Mouse (Mus musculus): ENCODE measurements around the gene Olig1. TPM values are rescaled to one million over a fixed set of nuclear protein-coding genes. Genes with fewer than 3 reads are reported as not detected.
"Not testable (repeated sequence)": the region's sequence is repeated elsewhere in the genome, so short reads cannot be mapped to it uniquely, and the experiment has no call there.

Gene Olig1
- polyA plus RNA-seq, 1 experiment from 2014 or later = not detected

- 19% methylated on average over 11 of the region's 11 CpGs for WGBS
- no peaks in the 10 kb centered on the region for H3K36me3 ChIP-seq (ENCODE audit: control insufficient read depth, insufficient read depth, low read length)
- H3K27ac ChIP-seq (ENCODE audit: low read length) = no peak overlapping the region
- no peak overlapping the region for H3K4me3 ChIP-seq (ENCODE audit: low read length)
- H3K9me3 ChIP-seq (ENCODE audit: control insufficient read depth, low read length) = no peaks in the 10 kb centered on the region
- ATAC-seq (ENCODE audit: low read depth) = no peak
- H3K4me1 ChIP-seq (replicated peaks; ENCODE audit: control insufficient read depth, insufficient read depth, low read length) = no peaks in the 10 kb centered on the region
- H3K4me2 ChIP-seq (ENCODE audit: low read depth, low read length) = no peak overlapping the region
- H3K27me3 ChIP-seq (ENCODE audit: control insufficient read depth, insufficient read depth, low read depth, low read length) = peaks cover 72% of the 10 kb centered on the region
- no peak overlapping the region for H3K9ac ChIP-seq (ENCODE audit: low read length)
Observed at GRCm38 (mm10) chr16:91233241-91233944, 36.2 kb upstream of the Olig1 start.

DNA sequence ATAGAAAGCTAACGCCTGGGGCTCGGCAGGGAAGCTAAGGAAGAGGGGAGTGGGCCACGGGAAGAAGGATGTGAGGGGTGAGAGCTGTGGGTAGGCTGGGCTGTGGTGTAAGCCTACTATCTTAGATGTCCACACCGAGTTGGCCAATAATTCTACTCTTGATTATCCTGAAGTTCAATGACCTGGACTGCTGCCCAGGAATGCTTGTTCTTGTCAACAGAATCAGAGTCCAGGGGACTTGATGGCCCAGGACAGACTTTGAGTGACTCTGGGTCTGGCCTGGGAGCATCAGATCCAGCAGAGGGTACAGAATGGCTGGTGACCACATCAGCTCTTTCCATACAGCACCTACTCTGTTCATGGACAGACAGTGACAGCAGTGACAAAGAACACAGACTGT, 30.5 kb upstream of the Olig1 start:
- no peak for ATAC-seq (ENCODE audit: low read depth)
- H3K4me2 ChIP-seq (ENCODE audit: low read depth, low read length) = no peak overlapping the region
- H3K27ac ChIP-seq (ENCODE audit: low read length) = no peak overlapping the region
- H3K4me1 ChIP-seq (replicated peaks; ENCODE audit: control insufficient read depth, insufficient read depth, low read length) = no peaks in the 10 kb centered on the region
- H3K4me3 ChIP-seq (ENCODE audit: low read length) = no peak overlapping the region
- H3K27me3 ChIP-seq (ENCODE audit: control insufficient read depth, insufficient read depth, low read depth, low read length) = peaks cover 22% of the 10 kb centered on the region
- 39% methylated on average over 4 of the region's 4 CpGs for WGBS
- H3K36me3 ChIP-seq (ENCODE audit: control insufficient read depth, insufficient read depth, low read length) = no peaks in the 10 kb centered on the region
- no peak overlapping the region for H3K9ac ChIP-seq (ENCODE audit: low read length)
- no peaks in the 10 kb centered on the region for H3K9me3 ChIP-seq (ENCODE audit: control insufficient read depth, low read length)

- H3K27me3 ChIP-seq (ENCODE audit: control insufficient read depth, insufficient read depth, low read depth, low read length) = peaks cover 3% of the 10 kb centered on the region; the same call in 1 of the 2 replicates
- WGBS = 56% methylated on average over 9 of the region's 9 CpGs
Observed at GRCm38 (mm10) chr16:91246292-91246691, 23.3 kb upstream of the Olig1 start.

DNA sequence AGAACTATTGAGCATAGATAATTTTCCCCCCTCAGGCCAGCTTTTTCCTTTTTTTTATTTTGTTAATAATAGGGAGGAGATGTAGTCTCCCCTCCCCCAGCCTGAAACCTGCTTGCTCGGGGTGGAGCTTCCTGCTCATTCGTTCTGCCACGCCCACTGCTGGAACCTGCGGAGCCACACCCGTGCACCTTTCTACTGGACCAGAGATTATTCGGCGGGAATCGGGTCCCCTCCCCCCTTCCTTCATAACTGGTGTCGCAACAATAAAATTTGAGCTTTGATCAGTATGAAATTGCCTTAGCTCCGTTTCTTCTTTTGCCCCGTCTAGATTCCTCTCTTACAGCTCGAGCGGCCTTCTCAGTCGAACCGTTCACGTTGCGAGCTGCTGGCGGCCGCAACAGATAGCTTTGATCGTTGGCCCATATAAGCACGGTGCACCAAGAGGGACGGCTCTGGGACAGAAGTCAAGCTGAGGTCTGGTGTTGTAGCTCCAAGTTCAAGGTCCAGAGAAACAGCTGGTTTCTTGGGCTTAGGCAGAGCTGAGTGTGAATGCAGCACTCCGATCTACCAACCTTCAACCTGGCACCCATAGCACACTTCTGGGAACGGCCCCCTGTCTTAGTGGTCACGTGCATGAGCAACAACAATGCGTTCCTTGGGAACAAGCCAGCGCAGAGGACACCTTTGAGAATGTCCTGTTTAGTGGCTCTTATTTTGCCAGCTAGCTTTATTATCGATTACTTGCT, 14.0 kb upstream of the Olig1 start:
- not testable (repeated sequence) for ATAC-seq (ENCODE audit: low read depth); H3K4me3 ChIP-seq (ENCODE audit: low read length); H3K4me1 ChIP-seq (replicated peaks; ENCODE audit: control insufficient read depth, insufficient read depth, low read length); H3K36me3 ChIP-seq (ENCODE audit: control insufficient read depth, insufficient read depth, low read length); H3K9ac ChIP-seq (ENCODE audit: low read length); H3K9me3 ChIP-seq (ENCODE audit: control insufficient read depth, low read length); H3K4me2 ChIP-seq (ENCODE audit: low read depth, low read length); H3K27ac ChIP-seq (ENCODE audit: low read length)
- peaks cover 24% of the 10 kb centered on the region for H3K27me3 ChIP-seq (ENCODE audit: control insufficient read depth, insufficient read depth, low read depth, low read length)
- WGBS = 9% methylated on average over 18 of the region's 28 CpGs

More at GRCm38 (mm10) chr16:91246292-91246691, 23.3 kb upstream of the Olig1 start:
- H3K27ac ChIP-seq (ENCODE audit: low read length) = no peak overlapping the region
- H3K4me1 ChIP-seq (replicated peaks; ENCODE audit: control insufficient read depth, insufficient read depth, low read length) = no peaks in the 10 kb centered on the region
- H3K4me3 ChIP-seq (ENCODE audit: low read length) = no peak overlapping the region
- ATAC-seq (ENCODE audit: low read depth) = no peak
- H3K4me2 ChIP-seq (ENCODE audit: low read depth, low read length) = no peak overlapping the region
- no peaks in the 10 kb centered on the region for H3K36me3 ChIP-seq (ENCODE audit: control insufficient read depth, insufficient read depth, low read length)
- H3K9ac ChIP-seq (ENCODE audit: low read length) = no peak overlapping the region
- H3K9me3 ChIP-seq (ENCODE audit: control insufficient read depth, low read length) = no peaks in the 10 kb centered on the region

- no peak overlapping the region for H3K9ac ChIP-seq (ENCODE audit: low read length)
- peaks cover 26% of the 10 kb centered on the region for H3K27me3 ChIP-seq (ENCODE audit: control insufficient read depth, insufficient read depth, low read depth, low read length)
- ATAC-seq (ENCODE audit: low read depth) = no peak
- no peaks in the 10 kb centered on the region for H3K36me3 ChIP-seq (ENCODE audit: control insufficient read depth, insufficient read depth, low read length)
- H3K4me1 ChIP-seq (replicated peaks; ENCODE audit: control insufficient read depth, insufficient read depth, low read length) = no peaks in the 10 kb centered on the region
- H3K4me2 ChIP-seq (ENCODE audit: low read depth, low read length) = no peak overlapping the region
- no peak overlapping the region for H3K4me3 ChIP-seq (ENCODE audit: low read length)
- 42% methylated on average over 3 of the region's 3 CpGs for WGBS
- no peak overlapping the region for H3K27ac ChIP-seq (ENCODE audit: low read length)
- H3K9me3 ChIP-seq (ENCODE audit: control insufficient read depth, low read length) = no peaks in the 10 kb centered on the region
Observed at GRCm38 (mm10) chr16:91258956-91259355, 10.6 kb upstream of the Olig1 start.

DNA sequence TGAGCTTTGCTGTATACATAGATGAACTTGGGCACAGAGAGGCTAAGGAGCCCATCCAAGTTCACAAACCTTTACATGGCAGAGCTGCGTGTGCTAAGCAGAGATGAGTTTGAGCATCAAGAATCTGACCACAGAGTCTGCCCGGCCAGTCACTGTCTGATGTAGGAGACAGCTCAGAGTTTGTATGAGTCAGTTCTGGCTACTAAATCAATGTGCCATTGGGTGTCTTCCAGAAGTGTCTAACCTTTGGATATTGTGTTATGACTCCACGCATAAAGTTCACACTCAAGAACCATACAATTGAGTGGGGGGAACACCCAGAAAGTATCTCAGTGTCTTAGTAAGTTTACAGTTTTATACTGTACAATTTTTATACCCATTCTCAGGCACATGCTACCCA, 8.7 kb upstream of the Olig1 start:
- WGBS = 83% methylated on average over 3 of the region's 3 CpGs
- no peaks in the 10 kb centered on the region for H3K9me3 ChIP-seq (ENCODE audit: control insufficient read depth, low read length)
- H3K27me3 ChIP-seq (ENCODE audit: control insufficient read depth, insufficient read depth, low read depth, low read length) = peaks cover 24% of the 10 kb centered on the region

DNA sequence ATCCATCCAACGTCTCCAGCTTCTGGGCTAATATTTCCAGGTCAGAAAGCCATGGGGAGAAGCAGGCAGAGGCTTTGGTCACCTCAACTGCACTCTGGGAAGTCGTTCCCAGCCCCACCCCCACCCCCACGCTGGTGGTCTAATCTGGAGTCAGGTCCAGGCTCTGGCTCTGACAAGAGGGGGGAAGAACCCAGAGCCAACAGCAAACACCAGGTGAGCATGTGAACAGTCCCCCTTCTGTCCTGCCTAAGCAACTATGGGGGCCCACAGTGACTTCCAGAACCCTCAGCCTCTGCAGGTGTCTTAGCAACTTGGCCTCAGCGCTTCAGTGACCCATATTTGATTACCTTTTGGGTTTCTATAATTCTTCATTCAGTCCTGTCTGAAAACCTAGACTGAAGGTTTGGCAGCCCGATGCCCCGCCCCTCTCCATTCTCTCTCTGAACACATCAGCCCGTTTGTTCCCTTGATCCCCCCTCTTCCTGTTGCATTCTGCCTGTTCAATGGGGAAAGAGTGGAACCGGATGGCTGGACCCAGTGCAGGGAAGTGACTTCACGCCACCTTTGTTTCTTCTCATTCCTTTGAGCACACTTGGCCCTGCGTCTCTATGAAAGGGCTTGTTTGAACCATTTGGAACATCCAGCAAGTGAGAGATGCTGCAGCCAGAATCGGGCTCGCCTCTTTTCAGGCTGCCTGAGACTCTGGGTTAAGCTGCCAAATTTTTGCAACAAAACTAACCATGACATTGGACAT, 6.9 kb upstream of the Olig1 start:
- H3K36me3 ChIP-seq (ENCODE audit: control insufficient read depth, insufficient read depth, low read length) = no peaks in the 10 kb centered on the region
- no peak for ATAC-seq (ENCODE audit: low read depth)
- H3K4me1 ChIP-seq (replicated peaks; ENCODE audit: control insufficient read depth, insufficient read depth, low read length) = no peaks in the 10 kb centered on the region
- no peak overlapping the region for H3K4me2 ChIP-seq (ENCODE audit: low read depth, low read length)
- H3K9ac ChIP-seq (ENCODE audit: low read length) = no peak overlapping the region
- H3K4me3 ChIP-seq (ENCODE audit: low read length) = no peak overlapping the region
- no peaks in the 10 kb centered on the region for H3K9me3 ChIP-seq (ENCODE audit: control insufficient read depth, low read length)
- H3K27me3 ChIP-seq (ENCODE audit: control insufficient read depth, insufficient read depth, low read depth, low read length) = peaks cover 23% of the 10 kb centered on the region
- no peak overlapping the region for H3K27ac ChIP-seq (ENCODE audit: low read length)
- WGBS = 37% methylated on average over 12 of the region's 12 CpGs

More for the DNA sequence above, 8.7 kb upstream of the Olig1 start:
- Histone ChIP-seq H3K4me2 (ENCODE audit: low read depth, low read length) (no peak overlapping the region), H3K36me3 (ENCODE audit: control insufficient read depth, insufficient read depth, low read length) (no peaks in the 10 kb centered on the region), H3K4me3 (ENCODE audit: low read length) (no peak overlapping the region), H3K4me1 (replicated peaks; ENCODE audit: control insufficient read depth, insufficient read depth, low read length) (no peaks in the 10 kb centered on the region), H3K27ac (ENCODE audit: low read length) (no peak overlapping the region), H3K9ac (ENCODE audit: low read length) (no peak overlapping the region)
- no peak for ATAC-seq (ENCODE audit: low read depth)

DNA sequence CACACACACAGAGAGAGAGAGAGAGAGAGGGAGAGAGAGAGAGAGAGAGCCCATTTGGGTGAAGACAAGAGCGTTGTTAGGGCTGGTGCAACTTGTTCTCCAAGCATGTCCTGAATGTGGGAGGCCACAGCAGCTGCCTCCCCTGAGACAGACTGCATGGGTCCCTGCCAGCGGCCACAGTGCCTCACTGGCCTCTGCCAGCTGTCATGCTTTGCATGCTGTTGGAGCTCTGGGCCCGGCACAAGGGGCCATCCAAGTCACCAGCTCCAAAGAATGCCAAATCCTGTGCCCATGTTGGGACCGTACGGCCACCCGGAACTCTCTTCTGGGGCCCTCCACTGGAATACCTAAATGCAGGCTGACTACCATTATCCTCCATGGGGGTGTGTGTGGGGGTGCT, 3.6 kb upstream of the Olig1 start:
- H3K4me1 ChIP-seq (replicated peaks; ENCODE audit: control insufficient read depth, insufficient read depth, low read length) = peaks cover 9% of the 10 kb centered on the region

More for the DNA sequence above, 3.6 kb upstream of the Olig1 start:
- Histone ChIP-seq H3K9me3 (ENCODE audit: control insufficient read depth, low read length) (no peaks in the 10 kb centered on the region), H3K27me3 (ENCODE audit: control insufficient read depth, insufficient read depth, low read depth, low read length) (peaks cover 47% of the 10 kb centered on the region), H3K36me3 (ENCODE audit: control insufficient read depth, insufficient read depth, low read length) (no peaks in the 10 kb centered on the region), H3K4me3 (ENCODE audit: low read length) (no peak overlapping the region), H3K4me2 (ENCODE audit: low read depth, low read length) (no peak overlapping the region), H3K9ac (ENCODE audit: low read length) (no peak overlapping the region), H3K27ac (ENCODE audit: low read length) (no peak overlapping the region)
- no peak for ATAC-seq (ENCODE audit: low read depth)
- 73% methylated on average over 6 of the region's 6 CpGs for WGBS
